Mouse (Mus musculus) lung, postnatal 14 days (tissue): ENCODE measurements around the gene Cxcl17.
A peak's percentile ranks its signal among the peaks of the same experiment; 100 is the strongest.

Experiments used
- DNase-seq: peaks from one replicate; pipeline ENCODE4 v3.0.0; 2021

The Cxcl17 gene

GRCm38 (mm10) chr7:25390054-25390770 lies 22.5 kb downstream of the Cxcl17 start:
- DNase-seq, result peak; percentile 59

- no peak for DNase-seq
Observed at GRCm38 (mm10) chr7:25388916-25389315, 23.8 kb downstream of the Cxcl17 start.

- no peak for DNase-seq
Observed at GRCm38 (mm10) chr7:25387811-25388440, 24.8 kb downstream of the Cxcl17 start.

GRCm38 (mm10) chr7:25385850-25386555 lies 26.7 kb downstream of the Cxcl17 start:
- peak; percentile 88 for DNase-seq

GRCm38 (mm10) chr7:25385259-25385658 lies 27.4 kb downstream of the Cxcl17 start:
- DNase-seq, result no peak

GRCm38 (mm10) chr7:25384818-25385217 lies 27.9 kb downstream of the Cxcl17 start:
- no peak for DNase-seq

- DNase-seq, result no peak
Observed at GRCm38 (mm10) chr7:25384318-25384717, 28.4 kb downstream of the Cxcl17 start.

GRCm38 (mm10) chr7:25383891-25384290 lies 28.8 kb downstream of the Cxcl17 start:
- no peak for DNase-seq

GRCm38 (mm10) chr7:25383385-25383784 lies 29.3 kb downstream of the Cxcl17 start:
- DNase-seq, result no peak

- no peak for DNase-seq
Observed at GRCm38 (mm10) chr7:25382541-25382940, 30.1 kb downstream of the Cxcl17 start.

- no peak for DNase-seq
Observed at GRCm38 (mm10) chr7:25381284-25381680, 31.4 kb downstream of the Cxcl17 start.

GRCm38 (mm10) chr7:25380392-25381283 lies 32.0 kb downstream of the Cxcl17 start:
- DNase-seq, result no peak

- peak; percentile 70 for DNase-seq
Observed at GRCm38 (mm10) chr7:25379551-25380351, 32.9 kb downstream of the Cxcl17 start.

- DNase-seq, result no peak
Observed at GRCm38 (mm10) chr7:25378181-25379100, 34.2 kb downstream of the Cxcl17 start.

- DNase-seq, result no peak
Observed at GRCm38 (mm10) chr7:25377100-25377700, 35.5 kb downstream of the Cxcl17 start.

GRCm38 (mm10) chr7:25376556-25376955 lies 36.1 kb downstream of the Cxcl17 start:
- peak; percentile 91 for DNase-seq

- DNase-seq, result peak; percentile 53
Observed at GRCm38 (mm10) chr7:25372441-25372840, 40.2 kb downstream of the Cxcl17 start.

- DNase-seq, result no peak
Observed at GRCm38 (mm10) chr7:25369058-25369749, 43.5 kb downstream of the Cxcl17 start, which contains the start of gene Cnfn. Cnfn (minus strand) TSS chr7:25369724.

- DNase-seq, result no peak
Observed at GRCm38 (mm10) chr7:25368333-25368732, 44.4 kb downstream of the Cxcl17 start.
